Mouse (Mus musculus): ENCODE data around the gene Tmem265. TPM values are rescaled to one million over a fixed set of nuclear protein-coding genes. Genes with fewer than 3 reads are reported as not detected.

Gene Tmem265
- not detected in 2 replicates for polyA plus RNA-seq (2011; ENCODE audit: insufficient read length, low read depth, missing spikeins)

DNA sequence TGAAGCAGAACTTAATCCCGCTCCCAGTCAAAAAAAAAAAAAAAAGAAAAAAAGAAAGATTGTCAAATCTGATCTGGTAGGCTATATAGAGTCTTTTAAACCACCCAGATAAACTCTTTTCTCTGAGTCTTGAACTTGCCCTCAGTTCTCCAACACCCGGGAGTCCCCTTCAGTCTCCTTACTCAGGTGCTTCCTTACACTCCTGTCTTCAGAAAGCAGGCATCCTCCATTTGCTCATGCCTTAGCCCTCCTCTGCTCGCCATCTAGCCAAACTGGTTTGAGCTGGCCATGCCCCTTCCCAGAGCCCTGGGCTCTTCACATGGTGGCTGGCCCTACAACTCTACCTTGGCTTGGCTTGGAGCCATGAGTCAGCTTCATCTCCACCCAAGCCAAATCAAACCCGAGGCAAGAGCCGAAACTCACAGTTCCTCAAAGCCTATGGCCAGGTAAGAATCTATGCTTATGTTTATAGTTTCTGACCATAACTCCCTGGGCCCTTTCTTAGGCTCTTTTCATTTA, at the start of gene Tmem265:
TSS of gene Tmem265 (plus strand) at position 51 of the 519 bp plus-strand sequence.
- Histone ChIP-seq H3K4me1 (ENCODE audit: control insufficient read depth, insufficient read depth, low read length) (peaks cover 4% of the 10 kb centered on the region; the same call in 1 of the 2 replicates), H3K27ac (ENCODE audit: insufficient read depth, low read length) (no peak within 1 kb of the TSS), H3K4me3 (ENCODE audit: insufficient read depth, low read length) (no peak within 1 kb of the TSS)
- TF ChIP-seq CTCF (IDR thresholded peaks at IDR 0.05; ENCODE audit: borderline replicate concordance, insufficient read depth, low read length) (no peak), POLR2A (IDR thresholded peaks at IDR 0.05; ENCODE audit: low read depth, low read length) (no peak)

DNA sequence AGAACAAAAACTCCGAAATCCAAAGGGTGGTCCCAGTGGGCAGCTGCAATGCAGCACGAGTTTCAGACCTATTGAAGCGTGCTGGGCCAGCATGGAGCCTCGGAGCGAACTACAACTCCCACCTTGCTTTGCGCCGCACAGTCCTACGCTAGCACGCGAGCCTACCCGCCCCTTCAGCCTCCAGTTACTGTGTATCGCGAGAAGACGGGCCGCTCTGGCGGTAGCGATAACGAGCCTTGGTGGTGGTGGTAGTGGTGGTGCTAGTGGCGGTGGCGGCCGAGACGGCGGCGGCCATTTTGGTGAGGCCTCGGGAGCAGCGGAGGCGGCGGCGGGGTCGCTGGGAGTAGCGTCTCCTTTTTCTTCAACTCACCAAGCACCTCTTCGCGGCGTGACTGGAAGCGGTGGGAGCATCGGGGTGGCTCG, 49.4 kb upstream of the Tmem265 start, which contains the start of gene Srcap:
TSS of gene Srcap (plus strand) at position 176 of the 423 bp plus-strand sequence.
- H3K4me1 ChIP-seq (ENCODE audit: control insufficient read depth, insufficient read depth, low read length) = peaks cover 2% of the 10 kb centered on the region; the same call in 1 of the 2 replicates
- H3K4me3 ChIP-seq (ENCODE audit: insufficient read depth, low read length) = peak within 1 kb of the TSS; percentile 73
- H3K27ac ChIP-seq (ENCODE audit: insufficient read depth, low read length) = peak within 1 kb of the TSS; percentile 93
- TF ChIP-seq POLR2A (IDR thresholded peaks at IDR 0.05; ENCODE audit: low read depth, low read length) (peak; percentile 92), CTCF (IDR thresholded peaks at IDR 0.05; ENCODE audit: borderline replicate concordance, insufficient read depth, low read length) (no peak)

- TF ChIP-seq CTCF (IDR thresholded peaks at IDR 0.05; ENCODE audit: borderline replicate concordance, insufficient read depth, low read length) = no peak
- peak; percentile 48; the same call in 1 of the 2 replicates for TF ChIP-seq POLR2A (IDR thresholded peaks at IDR 0.05; ENCODE audit: low read depth, low read length)
- Histone ChIP-seq H3K4me1 (ENCODE audit: control insufficient read depth, insufficient read depth, low read length) (peaks cover 2% of the 10 kb centered on the region; the same call in 1 of the 2 replicates), H3K4me3 (ENCODE audit: insufficient read depth, low read length) (peak overlapping the region; percentile 73), H3K27ac (ENCODE audit: insufficient read depth, low read length) (peak overlapping the region; percentile 93)
Observed at GRCm38 (mm10) chr7:127512231-127513015, 48.8 kb upstream of the Tmem265 start.

GRCm38 (mm10) chr7:127513016-127513390, 48.2 kb upstream of the Tmem265 start:
- peak overlapping the region; percentile 30 for H3K27ac ChIP-seq (ENCODE audit: insufficient read depth, low read length)
- H3K4me1 ChIP-seq (ENCODE audit: control insufficient read depth, insufficient read depth, low read length) = peaks cover 2% of the 10 kb centered on the region; the same call in 1 of the 2 replicates
- TF ChIP-seq POLR2A (IDR thresholded peaks at IDR 0.05; ENCODE audit: low read depth, low read length) = no peak
- TF ChIP-seq CTCF (IDR thresholded peaks at IDR 0.05; ENCODE audit: borderline replicate concordance, insufficient read depth, low read length) = no peak
- H3K4me3 ChIP-seq (ENCODE audit: insufficient read depth, low read length) = peak overlapping the region; percentile 73

DNA sequence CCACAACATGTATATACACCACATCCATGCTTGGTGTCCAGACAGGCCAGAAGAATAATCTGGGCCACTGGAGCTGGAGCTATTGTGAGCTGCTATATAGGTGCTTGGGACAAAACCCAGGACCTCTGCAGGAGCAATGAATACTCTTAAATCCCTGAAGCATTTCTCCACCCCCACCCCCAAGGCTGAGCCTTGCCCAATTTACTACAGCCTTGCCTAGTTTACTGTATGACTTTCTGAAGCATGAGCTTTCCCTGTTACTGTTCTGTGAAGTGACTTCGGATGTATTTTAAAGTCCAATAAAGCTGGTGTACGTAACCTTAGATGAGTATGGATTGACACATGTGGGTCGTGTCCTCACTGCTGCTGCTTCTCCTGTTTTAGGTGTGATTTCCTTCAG, 47.4 kb upstream of the Tmem265 start:
- Histone ChIP-seq H3K27ac (ENCODE audit: insufficient read depth, low read length) (peak overlapping the region; percentile 30; the same call in 1 of the 2 replicates), H3K4me3 (ENCODE audit: insufficient read depth, low read length) (peak overlapping the region; percentile 73), H3K4me1 (ENCODE audit: control insufficient read depth, insufficient read depth, low read length) (peaks cover 2% of the 10 kb centered on the region; the same call in 1 of the 2 replicates)
- TF ChIP-seq CTCF (IDR thresholded peaks at IDR 0.05; ENCODE audit: borderline replicate concordance, insufficient read depth, low read length) (no peak), POLR2A (IDR thresholded peaks at IDR 0.05; ENCODE audit: low read depth, low read length) (no peak)

GRCm38 (mm10) chr7:127515846-127516245, 45.3 kb upstream of the Tmem265 start:
- Histone ChIP-seq H3K4me3 (ENCODE audit: insufficient read depth, low read length) (no peak overlapping the region), H3K27ac (ENCODE audit: insufficient read depth, low read length) (no peak overlapping the region), H3K4me1 (ENCODE audit: control insufficient read depth, insufficient read depth, low read length) (peaks cover 2% of the 10 kb centered on the region; the same call in 1 of the 2 replicates)
- TF ChIP-seq POLR2A (IDR thresholded peaks at IDR 0.05; ENCODE audit: low read depth, low read length) (no peak), CTCF (IDR thresholded peaks at IDR 0.05; ENCODE audit: borderline replicate concordance, insufficient read depth, low read length) (no peak)

DNA sequence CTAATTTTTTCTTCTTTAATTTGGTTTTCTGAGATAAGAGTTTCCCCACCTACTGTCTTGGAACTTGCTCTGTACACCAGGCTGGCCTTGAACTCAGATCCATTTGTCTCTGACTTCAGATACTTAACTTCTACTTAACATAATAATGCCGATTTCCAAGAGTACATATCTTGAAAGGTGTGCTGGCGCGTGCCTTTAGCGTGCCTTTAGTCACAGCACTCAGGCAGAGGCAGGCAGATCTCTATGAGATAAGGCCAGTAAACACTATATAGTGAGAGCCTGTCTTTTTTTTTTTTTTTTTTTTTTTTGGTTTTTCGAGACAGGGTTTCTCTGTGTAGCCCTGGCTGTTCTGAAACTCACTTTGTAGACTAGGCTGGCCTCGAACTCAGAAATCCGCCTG, 44.8 kb upstream of the Tmem265 start:
- peaks cover 2% of the 10 kb centered on the region; the same call in 1 of the 2 replicates for H3K4me1 ChIP-seq (ENCODE audit: control insufficient read depth, insufficient read depth, low read length)
- no peak for TF ChIP-seq POLR2A (IDR thresholded peaks at IDR 0.05; ENCODE audit: low read depth, low read length)
- no peak for TF ChIP-seq CTCF (IDR thresholded peaks at IDR 0.05; ENCODE audit: borderline replicate concordance, insufficient read depth, low read length)
- no peak overlapping the region for H3K27ac ChIP-seq (ENCODE audit: insufficient read depth, low read length)
- no peak overlapping the region for H3K4me3 ChIP-seq (ENCODE audit: insufficient read depth, low read length)

DNA sequence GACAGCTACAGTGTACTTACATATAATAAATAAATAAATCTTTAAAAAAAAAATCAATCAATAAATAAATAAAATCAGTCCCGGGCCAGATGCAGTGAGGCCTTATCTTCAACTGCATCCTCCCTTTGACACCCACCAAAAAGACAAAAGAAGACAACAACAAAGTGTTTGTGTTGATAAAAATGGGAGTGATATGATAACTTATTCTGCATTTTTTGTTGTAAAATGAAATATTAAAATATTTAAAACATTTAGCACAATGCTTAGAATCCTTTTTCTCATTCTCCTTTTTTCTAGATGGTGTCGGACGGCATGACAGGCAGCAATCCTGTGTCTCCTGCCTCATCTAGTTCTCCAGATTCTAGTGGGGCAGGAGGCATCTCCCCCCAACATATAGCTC, 41.9 kb upstream of the Tmem265 start, which contains the start of gene Gm42715:
TSS of gene Gm42715 (plus strand) at position 301 of the 400 bp plus-strand sequence.
- H3K4me1 ChIP-seq (ENCODE audit: control insufficient read depth, insufficient read depth, low read length) = no peaks in the 10 kb centered on the region; the same call in 1 of the 2 replicates
- no peak within 1 kb of the TSS for H3K4me3 ChIP-seq (ENCODE audit: insufficient read depth, low read length)
- no peak for TF ChIP-seq POLR2A (IDR thresholded peaks at IDR 0.05; ENCODE audit: low read depth, low read length)
- no peak for TF ChIP-seq CTCF (IDR thresholded peaks at IDR 0.05; ENCODE audit: borderline replicate concordance, insufficient read depth, low read length)
- H3K27ac ChIP-seq (ENCODE audit: insufficient read depth, low read length) = no peak within 1 kb of the TSS

DNA sequence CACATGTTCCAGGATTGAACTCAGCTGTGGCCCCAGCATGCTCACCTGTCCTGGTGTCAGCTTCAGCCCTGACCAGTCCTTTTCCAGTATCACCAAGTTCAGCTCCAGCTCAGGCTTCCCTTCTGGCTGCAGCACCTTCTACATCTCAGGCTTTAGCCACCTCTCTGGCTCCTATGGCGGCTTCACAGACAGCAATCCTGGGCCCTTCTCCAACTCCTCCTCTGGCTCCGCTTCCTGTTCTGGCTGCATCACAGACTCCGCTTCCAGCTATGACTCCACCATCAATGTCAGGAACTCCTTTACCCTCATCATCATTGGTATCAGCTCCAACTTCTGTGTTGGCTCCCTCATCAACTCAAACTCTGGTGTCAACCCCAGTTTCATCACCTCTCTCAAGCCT, 19.5 kb upstream of the Tmem265 start:
- no peak for TF ChIP-seq CTCF (IDR thresholded peaks at IDR 0.05; ENCODE audit: borderline replicate concordance, insufficient read depth, low read length)
- no peak for TF ChIP-seq POLR2A (IDR thresholded peaks at IDR 0.05; ENCODE audit: low read depth, low read length)
- Histone ChIP-seq H3K4me3 (ENCODE audit: insufficient read depth, low read length) (no peak overlapping the region), H3K27ac (ENCODE audit: insufficient read depth, low read length) (no peak overlapping the region), H3K4me1 (ENCODE audit: control insufficient read depth, insufficient read depth, low read length) (peaks cover 4% of the 10 kb centered on the region)
